Mouse (Mus musculus) adrenal gland, postnatal 25 days (tissue): Measurements from ENCODE around the gene Myo18a. TPM values are rescaled to one million over a fixed set of nuclear protein-coding genes. Genes with fewer than 3 reads are reported as not detected.

ENCODE experiments used
- DNase-seq: peaks from one replicate; pipeline ENCODE4 v3.0.0; 2021; ENCODE audit warnings: mixed read lengths
- total RNA-seq: library from RNA; stranded (reverse); gene quantifications from 2 replicates; pipeline ENCODE4 v1.2.3, GENCODE M21; 2021

Myo18a gene
- total RNA-seq, 1 experiment from 2014 or later, result 84.2 TPM

DNA sequence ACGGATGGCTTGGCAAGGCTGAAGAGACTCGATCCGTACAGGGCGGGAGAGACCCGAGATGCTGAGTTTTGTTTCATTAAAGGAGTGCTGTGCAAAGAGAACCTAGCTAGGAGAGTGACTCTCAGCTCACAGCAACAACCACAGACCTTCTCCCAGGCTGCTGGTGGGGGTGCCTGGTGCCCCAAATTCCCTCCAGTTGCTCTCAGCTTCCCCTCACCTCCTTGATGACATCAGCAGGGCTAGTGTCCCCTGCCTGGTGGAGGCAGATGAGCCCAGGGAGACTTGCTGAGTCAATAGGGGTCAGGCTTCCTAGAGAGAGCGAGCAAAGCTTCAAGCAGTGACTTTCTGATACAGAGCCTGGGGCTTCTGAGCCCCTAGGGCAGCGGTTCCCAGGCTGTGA lies 109.6 kb downstream of the Myo18a start:
- DNase-seq, result no peak

- no peak for DNase-seq
Observed at GRCm38 (mm10) chr11:77873116-77873515, 110.1 kb downstream of the Myo18a start.

- DNase-seq, result no peak
Observed at GRCm38 (mm10) chr11:77874685-77875231, 111.7 kb downstream of the Myo18a start.

- no peak for DNase-seq
Observed at GRCm38 (mm10) chr11:77875269-77875668, 112.2 kb downstream of the Myo18a start.

DNA sequence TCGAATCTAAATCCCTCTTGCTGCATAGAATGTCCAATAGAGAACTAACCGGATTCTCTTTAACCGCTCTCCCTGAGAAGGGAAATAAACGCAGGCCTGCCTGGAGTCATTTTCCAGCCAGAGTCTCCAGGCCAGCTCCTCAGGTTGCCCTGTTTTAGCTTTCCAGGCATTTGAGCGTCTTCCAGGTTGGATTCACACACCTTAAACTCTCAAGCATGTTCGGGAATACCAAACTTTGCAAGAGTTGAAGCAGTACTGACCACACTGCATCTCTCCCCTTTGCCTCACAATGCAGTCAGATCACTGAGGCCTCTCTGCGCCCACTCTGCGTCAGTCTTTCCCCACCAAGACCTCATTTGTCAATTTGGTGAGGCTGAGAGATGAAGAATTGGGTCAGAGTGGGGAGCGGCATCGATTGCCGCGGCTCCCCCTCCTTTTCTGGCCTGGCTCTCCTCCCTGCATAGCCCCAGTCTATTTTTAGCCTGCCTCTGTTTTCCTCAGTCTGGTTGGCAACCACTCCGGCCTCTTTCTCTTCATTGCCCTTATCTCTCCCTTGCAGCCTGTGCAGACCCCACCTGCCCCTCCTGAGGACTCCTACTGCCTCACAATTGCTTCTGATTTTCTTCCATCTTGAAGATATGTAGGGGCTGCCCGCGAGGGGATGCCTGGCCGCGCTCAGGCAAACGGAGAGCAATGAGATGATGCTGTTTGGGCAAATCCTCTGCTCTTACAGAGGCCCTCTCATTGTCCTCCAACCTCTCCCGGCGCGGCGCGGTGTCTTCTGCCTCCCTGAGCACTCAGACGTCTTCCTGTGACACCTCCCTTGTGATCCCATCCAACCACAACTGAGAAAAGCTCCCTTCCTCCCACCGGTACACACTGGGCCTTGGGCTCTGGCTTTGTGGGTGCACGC lies 113.1 kb downstream of the Myo18a start:
- no peak for DNase-seq

- no peak for DNase-seq
Observed at GRCm38 (mm10) chr11:77876760-77877148, 113.7 kb downstream of the Myo18a start.

DNA sequence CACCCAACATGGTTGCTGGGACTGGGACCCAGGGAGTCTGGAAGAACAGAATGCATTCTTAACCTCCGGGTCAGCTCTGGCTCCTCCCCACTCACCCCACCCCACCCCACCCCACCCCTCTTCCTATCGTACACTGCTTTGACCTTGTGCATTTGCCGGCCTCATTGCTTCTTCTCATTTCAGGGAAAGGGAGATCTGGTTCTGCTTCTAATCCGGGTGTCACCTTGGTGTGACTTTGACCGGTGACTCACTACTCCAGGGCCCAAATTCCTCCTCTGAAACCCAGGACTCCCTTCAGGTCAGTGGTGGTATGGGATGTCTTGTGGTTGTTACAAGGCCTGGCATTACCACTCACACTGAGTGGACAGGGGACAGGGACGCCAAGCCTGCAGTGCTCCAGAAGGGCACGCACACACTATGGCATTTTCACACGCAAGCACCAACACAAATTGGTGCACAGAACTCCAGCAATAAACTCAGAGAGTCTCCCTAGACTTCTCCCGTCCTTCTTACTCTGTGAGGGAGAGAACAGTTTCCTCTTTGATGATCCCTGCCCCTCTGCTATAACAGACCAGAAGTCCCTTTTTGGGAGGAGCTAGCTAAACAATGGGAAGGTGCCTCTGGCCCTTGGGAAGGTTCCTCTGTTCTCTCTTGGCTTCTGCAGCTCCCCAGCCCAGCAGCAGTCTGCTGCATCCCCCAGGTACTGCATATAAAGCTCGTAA lies 121.6 kb downstream of the Myo18a start:
- no peak for DNase-seq

DNA sequence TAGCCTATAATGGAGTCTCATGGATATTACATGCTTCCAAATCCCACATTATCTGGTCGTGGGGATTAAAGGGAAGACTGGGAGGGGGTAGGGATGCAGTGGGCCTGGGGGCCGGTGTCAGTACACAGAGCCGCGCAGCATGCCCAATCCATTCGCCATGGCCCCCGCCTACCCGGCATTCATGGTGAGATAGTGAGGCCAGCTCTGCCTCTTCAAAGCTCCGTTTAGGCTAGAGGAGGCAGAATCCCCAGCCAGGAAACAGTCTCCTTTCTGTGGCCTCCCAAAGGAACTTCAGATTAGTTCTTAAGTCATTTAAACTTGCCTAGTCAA lies 122.2 kb downstream of the Myo18a start:
- DNase-seq, result no peak

- peak; percentile 25 for DNase-seq
Observed at GRCm38 (mm10) chr11:77887373-77887960, 124.4 kb downstream of the Myo18a start.

GRCm38 (mm10) chr11:77888846-77889245 lies 125.8 kb downstream of the Myo18a start:
- DNase-seq, result no peak

- DNase-seq, result no peak
Observed at GRCm38 (mm10) chr11:77889484-77889883, 126.4 kb downstream of the Myo18a start.

DNA sequence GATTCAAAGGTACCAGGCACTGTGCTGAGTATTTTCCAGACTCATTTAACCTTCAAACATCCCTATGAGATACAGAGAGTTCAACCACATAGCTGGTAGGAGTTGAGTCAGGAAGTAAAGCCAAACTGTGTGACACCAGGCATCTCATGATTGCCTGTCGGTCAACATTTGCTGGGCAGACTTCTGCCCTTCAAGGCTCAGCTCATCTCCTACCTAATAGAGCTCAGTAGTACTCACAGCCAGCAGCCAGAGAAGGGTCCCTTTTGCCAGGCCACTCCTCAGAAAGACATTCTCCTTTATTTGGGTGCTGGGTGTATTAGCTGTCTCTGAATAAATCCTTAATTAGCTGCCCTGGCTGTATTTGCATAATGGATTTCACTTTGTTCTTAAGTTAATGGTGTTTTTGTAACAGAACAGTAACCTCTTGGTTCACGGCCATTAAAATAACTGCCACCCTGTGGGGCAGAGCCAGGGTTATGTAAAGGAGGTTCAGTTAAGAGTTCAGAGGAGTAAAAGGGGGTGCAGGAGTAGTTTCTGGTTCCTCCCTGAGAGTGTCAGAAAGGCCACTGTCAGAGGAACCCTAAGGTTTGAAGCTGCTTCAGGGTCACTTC lies 127.7 kb downstream of the Myo18a start:
- DNase-seq, result no peak

GRCm38 (mm10) chr11:77892883-77893282 lies 129.8 kb downstream of the Myo18a start:
- DNase-seq, result no peak

GRCm38 (mm10) chr11:77893283-77893682 lies 130.2 kb downstream of the Myo18a start:
- no peak for DNase-seq

- DNase-seq, result peak; percentile 92
Observed at GRCm38 (mm10) chr11:77893787-77894718, 131.0 kb downstream of the Myo18a start, which contains the start of gene Pipox. TSS of gene Pipox (minus strand) at chr11:77894096.

DNA sequence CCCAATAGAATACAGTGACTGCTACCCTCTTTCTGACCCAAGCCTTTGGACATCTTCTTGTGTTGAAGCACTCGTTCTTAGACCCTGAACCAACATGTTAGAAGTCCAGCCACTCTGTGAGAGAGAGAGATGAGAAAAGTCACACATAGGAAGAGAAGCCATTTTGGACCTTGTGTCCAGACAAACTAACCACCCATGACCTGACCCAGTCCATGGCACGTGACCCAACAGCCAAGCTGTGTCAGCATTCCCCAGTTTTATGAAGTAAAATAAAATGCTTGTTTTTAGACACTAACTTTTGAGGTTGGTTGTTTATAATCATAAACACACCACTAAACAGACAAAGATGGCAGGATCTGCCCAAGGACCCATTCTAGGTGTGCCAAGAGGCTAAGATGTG lies 131.9 kb downstream of the Myo18a start:
- no peak for DNase-seq

- DNase-seq, result no peak
Observed at GRCm38 (mm10) chr11:77896011-77896410, 133.0 kb downstream of the Myo18a start.

DNA sequence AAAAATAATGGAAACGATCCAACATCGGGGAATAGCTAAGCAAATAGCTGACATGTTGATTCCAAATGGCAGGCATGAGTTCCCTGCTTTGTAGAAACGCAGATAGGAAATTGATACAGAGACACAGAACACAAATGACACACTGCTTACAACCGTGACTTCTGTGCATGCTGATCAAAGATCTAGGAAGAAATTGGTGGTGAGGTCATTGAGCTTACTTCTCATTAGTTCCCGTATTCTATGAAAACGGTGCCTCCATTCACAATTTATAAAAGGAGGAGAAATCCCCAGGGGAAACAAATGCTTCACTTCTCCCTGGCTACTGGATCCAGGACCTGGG lies 133.4 kb downstream of the Myo18a start:
- no peak for DNase-seq

- DNase-seq, result peak; percentile 28
Observed at GRCm38 (mm10) chr11:77896820-77897805, 134.1 kb downstream of the Myo18a start.

- no peak for DNase-seq
Observed at GRCm38 (mm10) chr11:77900187-77900586, 137.1 kb downstream of the Myo18a start.
